Mouse (Mus musculus) heart, embryonic 15.5 days (tissue): ENCODE measurements around the gene Loxl3. TPM values are rescaled to one million over a fixed set of nuclear protein-coding genes. Genes with fewer than 3 reads are reported as not detected.

Experiments
- ATAC-seq: fragments of 200-750 bp; cut with Nextera tagmentation; replicated peaks from 2 replicates; pipeline ENCODE4 v1.8.0; 2017; ENCODE audit warnings: low read depth, moderate TSS enrichment; ENCODE audit not compliant: insufficient number of reproducible peaks, insufficient read depth, low FRiP score
- H3K27ac ChIP-seq: fragments of 300-500 bp; sonication (generic); 2 replicates; pipeline ENCODE4 v1.5.1; 2015; ENCODE audit warnings: mild to moderate bottlenecking, inconsistent platforms
- H3K27me3 ChIP-seq: fragments of 300-500 bp; sonication (generic); 2 replicates; pipeline ENCODE4 v1.6.1; 2015; ENCODE audit warnings: inconsistent platforms
- H3K36me3 ChIP-seq: fragments of 300-500 bp; sonication (generic); 2 replicates; pipeline ENCODE4 v1.6.1; 2015; ENCODE audit warnings: mild to moderate bottlenecking, inconsistent platforms
- H3K4me1 ChIP-seq: fragments of 300-500 bp; sonication (generic); replicated peaks from 2 replicates; pipeline ENCODE4 v1.6.1; 2015; ENCODE audit warnings: inconsistent platforms
- H3K4me2 ChIP-seq: fragments of 300-500 bp; sonication (generic); 2 replicates; pipeline ENCODE4 v1.6.1; 2015; ENCODE audit warnings: inconsistent platforms, mild to moderate bottlenecking, moderate library complexity
- H3K4me3 ChIP-seq: fragments of 300-500 bp; sonication (generic); 2 replicates; pipeline ENCODE4 v1.5.1; 2015; ENCODE audit warnings: mild to moderate bottlenecking, inconsistent platforms
- H3K9ac ChIP-seq: fragments of 300-500 bp; sonication (generic); 2 replicates; pipeline ENCODE4 v1.6.1; 2015; ENCODE audit warnings: mild to moderate bottlenecking, inconsistent platforms
- H3K9me3 ChIP-seq: fragments of 300-500 bp; sonication (generic); replicated peaks from 2 replicates; pipeline ENCODE4 v1.6.1; 2016; ENCODE audit warnings: inconsistent platforms
- whole genome bisulfite sequencing: fragments of 180-500 bp; shearing (Covaris S2); methylation state at CpG from one replicate; pipeline ENCODE4 v1.1.7; 2015; ENCODE audit warnings: mixed read lengths; 5-methylcytosine and 5-hydroxymethylcytosine counted together
- polyA plus RNA-seq: library from polyadenylated mRNA; unstranded; fragments of >200 nt; fragmentation: Nextera tagmentation; extraction: Ambion mirVana; gene quantifications from 2 replicates; pipeline ENCODE4 v1.2.1, GENCODE M21; 2015

Gene Loxl3
- 7.5 and 11.9 TPM in 2 replicates for polyA plus RNA-seq

GRCm38 (mm10) chr6:83033249-83034185 lies at the start of gene Loxl3, which contains the start of gene Dok1:
TSS of gene Loxl3 (plus strand) at chr6:83034173.
TSS of gene Dok1 (minus strand) at chr6:83033471.
- peak within 1 kb of the TSS; percentile 77 for H3K4me3 ChIP-seq
- H3K9me3 ChIP-seq: no peaks in the 10 kb centered on the region
- peaks cover 41% of the 10 kb centered on the region for H3K4me1 ChIP-seq
- peak within 1 kb of the TSS; percentile 85 for H3K4me2 ChIP-seq
- no peaks in the 10 kb centered on the region for H3K36me3 ChIP-seq
- peak within 1 kb of the TSS; percentile 68 for H3K9ac ChIP-seq
- ATAC-seq: peak; percentile 85
- H3K27me3 ChIP-seq: peaks cover 24% of the 10 kb centered on the region
- whole genome bisulfite sequencing: 0% methylated on average over 51 of the region's 51 CpGs
- H3K27ac ChIP-seq: peak within 1 kb of the TSS; percentile 83

DNA sequence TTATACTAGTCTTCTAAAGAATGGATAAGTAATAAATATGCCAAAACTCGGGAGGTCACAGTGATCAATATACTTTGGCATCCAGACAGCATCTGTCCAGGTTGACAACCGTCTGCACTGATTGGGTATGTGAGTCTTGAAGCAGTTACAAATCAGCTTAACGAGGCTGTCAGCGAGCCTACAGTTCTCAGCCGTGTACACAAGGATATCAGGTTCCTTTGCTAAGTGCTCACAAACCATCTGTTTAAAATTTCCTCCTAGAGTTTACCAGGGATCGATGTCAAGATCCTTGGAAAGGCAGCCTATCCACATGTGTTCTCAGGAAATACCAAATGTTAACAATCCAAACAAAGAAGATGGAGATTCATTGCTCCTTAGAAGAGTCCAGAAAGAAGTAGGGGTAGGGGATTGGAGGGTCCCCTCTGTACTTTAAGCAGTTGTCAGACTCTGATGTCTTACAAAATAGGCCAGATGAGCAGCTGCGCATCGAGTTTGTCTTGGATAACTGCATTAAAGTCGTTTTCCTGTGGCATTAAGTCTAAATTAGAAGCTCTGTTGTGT lies 46.5 kb upstream of the Loxl3 start:
- no peak for ATAC-seq
- Histone ChIP-seq H3K27ac (no peak overlapping the region), H3K36me3 (no peaks in the 10 kb centered on the region), H3K9ac (no peak overlapping the region), H3K9me3 (no peaks in the 10 kb centered on the region), H3K27me3 (0 out of 2 replicates have a peak, but pooled peaks cover 3% of the 10 kb centered on the region), H3K4me2 (no peak overlapping the region), H3K4me1 (no peaks in the 10 kb centered on the region), H3K4me3 (no peak overlapping the region)
- WGBS: 33% methylated on average over 9 of the region's 9 CpGs

DNA sequence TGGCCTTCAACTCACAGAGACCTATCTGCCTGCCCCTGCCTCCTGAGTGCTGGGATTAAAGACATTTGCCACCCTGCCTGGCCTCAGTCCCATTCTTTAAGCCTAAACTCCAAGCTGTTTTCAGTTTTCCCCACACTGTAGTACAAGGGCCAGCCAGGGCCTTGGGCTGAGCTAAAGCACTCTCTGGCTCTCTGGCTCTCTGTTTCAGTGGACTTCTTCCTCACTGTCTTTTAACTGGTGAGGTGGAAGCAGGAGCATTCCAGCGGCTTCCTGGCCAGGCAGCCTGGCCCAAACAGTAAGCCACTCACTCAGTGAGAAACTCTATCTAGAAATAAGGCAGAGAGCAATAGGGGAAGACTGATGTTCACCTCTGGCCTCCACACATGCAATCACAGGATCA lies 40.3 kb upstream of the Loxl3 start:
- Histone ChIP-seq H3K9ac (no peak overlapping the region), H3K9me3 (no peaks in the 10 kb centered on the region), H3K4me3 (no peak overlapping the region), H3K27me3 (peaks cover 5% of the 10 kb centered on the region; the same call in 1 of the 2 replicates), H3K4me2 (no peak overlapping the region), H3K27ac (no peak overlapping the region), H3K4me1 (peaks cover 10% of the 10 kb centered on the region), H3K36me3 (no peaks in the 10 kb centered on the region)
- 31% methylated on average over 1 of the region's 1 CpGs for WGBS
- ATAC-seq: no peak

GRCm38 (mm10) chr6:82994372-82994771 lies 39.6 kb upstream of the Loxl3 start:
- no peak for ATAC-seq
- Histone ChIP-seq H3K9me3 (no peaks in the 10 kb centered on the region), H3K27ac (no peak overlapping the region), H3K4me1 (peaks cover 10% of the 10 kb centered on the region), H3K4me2 (no peak overlapping the region), H3K36me3 (no peaks in the 10 kb centered on the region), H3K9ac (no peak overlapping the region), H3K4me3 (no peak overlapping the region), H3K27me3 (peaks cover 5% of the 10 kb centered on the region; the same call in 1 of the 2 replicates)
- 65% methylated on average over 7 of the region's 7 CpGs for WGBS

DNA sequence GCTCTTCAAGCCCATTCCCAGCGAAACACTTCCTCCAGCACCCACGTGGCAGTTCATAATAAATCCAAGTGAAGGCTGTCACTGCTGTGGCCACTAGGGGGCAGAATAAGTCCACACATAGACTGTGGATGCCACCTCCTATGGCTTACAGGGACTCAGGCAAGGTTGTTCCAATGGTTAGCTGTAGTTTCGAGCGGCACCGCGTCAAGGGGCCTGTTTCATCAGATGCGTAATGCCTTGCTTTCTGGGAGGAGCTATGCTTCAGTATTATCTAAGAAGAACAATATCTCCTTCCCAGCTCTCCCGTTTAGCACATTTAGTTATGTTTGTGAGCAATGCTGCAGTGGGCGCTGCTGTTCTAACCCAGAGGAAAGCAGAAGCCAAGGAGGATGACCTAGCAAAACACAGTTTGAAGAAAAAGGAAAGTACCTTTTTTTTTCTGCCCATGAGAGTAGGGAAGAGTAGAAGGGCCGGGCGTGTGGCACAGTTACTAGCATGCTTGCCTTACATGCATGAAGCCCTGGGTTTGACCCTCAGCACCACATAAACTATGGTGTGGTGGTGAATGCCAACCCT lies 37.1 kb upstream of the Loxl3 start:
- peak overlapping the region; percentile 34 for H3K4me3 ChIP-seq
- peak overlapping the region; percentile 21; the same call in 1 of the 2 replicates for H3K9ac ChIP-seq
- 7% methylated on average over 11 of the region's 11 CpGs for WGBS

DNA sequence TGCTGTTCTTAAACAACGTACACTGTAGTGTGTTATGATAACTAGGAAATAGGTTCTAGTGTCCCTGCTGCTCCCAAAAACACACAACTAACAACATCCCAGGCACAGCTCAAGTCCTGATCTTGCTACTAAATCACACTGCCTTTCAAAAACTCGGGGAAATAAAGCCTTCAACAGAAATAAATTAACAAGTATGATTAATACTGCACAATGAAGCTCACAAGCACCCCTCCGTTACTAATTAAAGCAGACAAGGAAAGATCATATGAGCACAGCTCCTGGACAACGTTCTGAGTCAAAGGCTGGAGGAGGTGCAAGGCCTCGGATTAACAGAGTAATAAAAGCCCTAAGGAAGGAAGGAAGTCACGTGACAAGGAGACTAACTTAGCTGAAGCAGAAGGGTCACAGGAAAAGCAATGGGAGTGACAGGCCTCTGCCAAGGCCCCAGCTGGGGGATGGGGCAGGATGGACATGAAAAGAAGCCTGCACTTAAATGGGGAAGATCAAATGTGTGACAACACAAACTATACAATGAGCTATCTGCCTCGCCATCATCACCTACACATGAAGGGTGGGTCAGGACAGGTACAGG lies 36.4 kb upstream of the Loxl3 start:
- 41% methylated on average over 7 of the region's 7 CpGs for WGBS
- Histone ChIP-seq H3K27me3 (peaks cover 5% of the 10 kb centered on the region; the same call in 1 of the 2 replicates), H3K4me2 (peak overlapping the region; percentile 59; the same call in 1 of the 2 replicates), H3K4me3 (no peak overlapping the region), H3K36me3 (no peaks in the 10 kb centered on the region), H3K27ac (peak overlapping the region; percentile 72), H3K9ac (no peak overlapping the region), H3K4me1 (peaks cover 10% of the 10 kb centered on the region), H3K9me3 (no peaks in the 10 kb centered on the region)
- no peak; the same call in 1 of the 2 replicates for ATAC-seq

More for the DNA sequence above, 37.1 kb upstream of the Loxl3 start:
- Histone ChIP-seq H3K27me3 (peaks cover 5% of the 10 kb centered on the region; the same call in 1 of the 2 replicates), H3K4me1 (peaks cover 10% of the 10 kb centered on the region), H3K36me3 (no peaks in the 10 kb centered on the region), H3K27ac (peak overlapping the region; percentile 72), H3K9me3 (no peaks in the 10 kb centered on the region), H3K4me2 (peak overlapping the region; percentile 59)
- ATAC-seq: peak; percentile 91

- Histone ChIP-seq H3K9me3 (no peaks in the 10 kb centered on the region), H3K4me1 (peaks cover 10% of the 10 kb centered on the region), H3K9ac (no peak overlapping the region), H3K36me3 (no peaks in the 10 kb centered on the region), H3K4me3 (no peak overlapping the region), H3K4me2 (no peak overlapping the region), H3K27me3 (peaks cover 5% of the 10 kb centered on the region; the same call in 1 of the 2 replicates), H3K27ac (no peak overlapping the region)
- ATAC-seq: no peak
- WGBS: 70% methylated on average over 4 of the region's 4 CpGs
Measured at GRCm38 (mm10) chr6:82998326-82998725, 35.6 kb upstream of the Loxl3 start.

GRCm38 (mm10) chr6:82999986-83000385 lies 34.0 kb upstream of the Loxl3 start:
- ATAC-seq: no peak
- Histone ChIP-seq H3K4me1 (peaks cover 19% of the 10 kb centered on the region), H3K4me2 (no peak overlapping the region), H3K36me3 (no peaks in the 10 kb centered on the region), H3K4me3 (no peak overlapping the region), H3K27ac (no peak overlapping the region), H3K9me3 (no peaks in the 10 kb centered on the region), H3K9ac (no peak overlapping the region), H3K27me3 (peaks cover 3% of the 10 kb centered on the region; the same call in 1 of the 2 replicates)
- WGBS: 52% methylated on average over 8 of the region's 8 CpGs

DNA sequence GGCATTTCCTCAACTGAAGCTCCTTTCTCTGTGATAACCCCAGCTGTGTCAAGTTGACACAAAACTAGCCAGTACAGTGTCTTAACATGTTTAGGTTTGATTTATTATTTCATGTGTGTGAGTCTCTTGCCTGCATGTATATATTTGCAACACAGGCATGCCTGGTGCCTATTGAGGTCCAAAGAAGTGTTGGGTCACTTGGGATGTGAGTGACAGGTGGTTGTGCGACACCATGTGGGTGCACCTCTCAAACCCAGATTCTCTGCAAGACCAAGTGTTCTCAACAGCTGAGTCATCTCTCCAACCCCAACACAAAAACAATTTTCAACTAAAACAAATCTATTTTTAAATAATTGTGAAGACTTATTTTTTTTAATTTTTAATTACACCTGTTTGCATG lies 30.9 kb upstream of the Loxl3 start:
- Histone ChIP-seq H3K36me3 (no peaks in the 10 kb centered on the region), H3K9ac (no peak overlapping the region), H3K4me3 (no peak overlapping the region), H3K9me3 (no peaks in the 10 kb centered on the region), H3K4me1 (peaks cover 12% of the 10 kb centered on the region), H3K27ac (no peak overlapping the region), H3K4me2 (no peak overlapping the region), H3K27me3 (no peaks in the 10 kb centered on the region)
- WGBS: 85% methylated on average over 1 of the region's 1 CpGs
- ATAC-seq: no peak

DNA sequence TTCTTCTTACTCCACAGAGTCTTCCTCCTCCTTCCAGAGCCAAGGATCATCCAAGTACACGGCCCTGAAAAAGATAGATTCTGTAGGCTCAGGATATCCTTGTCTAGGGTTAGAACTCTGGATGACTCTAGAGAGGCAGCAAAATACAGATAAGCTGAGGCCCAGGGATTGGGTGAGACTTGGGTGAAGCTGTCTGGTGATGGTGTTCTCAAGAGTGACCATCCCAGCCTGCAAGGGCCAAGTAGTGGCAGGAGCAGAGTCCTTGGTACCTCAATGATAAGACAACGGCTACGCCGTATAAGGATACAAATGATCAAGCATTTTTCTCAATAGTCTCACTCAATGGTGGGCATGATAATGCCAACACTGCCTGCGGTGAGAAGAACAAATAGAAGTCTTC lies 30.1 kb upstream of the Loxl3 start:
- no peak overlapping the region for H3K4me2 ChIP-seq
- ATAC-seq: no peak
- 84% methylated on average over 5 of the region's 5 CpGs for WGBS
- peaks cover 12% of the 10 kb centered on the region for H3K4me1 ChIP-seq
- no peaks in the 10 kb centered on the region for H3K36me3 ChIP-seq
- H3K27ac ChIP-seq: no peak overlapping the region
- H3K9ac ChIP-seq: no peak overlapping the region
- H3K9me3 ChIP-seq: no peaks in the 10 kb centered on the region
- H3K27me3 ChIP-seq: no peaks in the 10 kb centered on the region
- H3K4me3 ChIP-seq: no peak overlapping the region

DNA sequence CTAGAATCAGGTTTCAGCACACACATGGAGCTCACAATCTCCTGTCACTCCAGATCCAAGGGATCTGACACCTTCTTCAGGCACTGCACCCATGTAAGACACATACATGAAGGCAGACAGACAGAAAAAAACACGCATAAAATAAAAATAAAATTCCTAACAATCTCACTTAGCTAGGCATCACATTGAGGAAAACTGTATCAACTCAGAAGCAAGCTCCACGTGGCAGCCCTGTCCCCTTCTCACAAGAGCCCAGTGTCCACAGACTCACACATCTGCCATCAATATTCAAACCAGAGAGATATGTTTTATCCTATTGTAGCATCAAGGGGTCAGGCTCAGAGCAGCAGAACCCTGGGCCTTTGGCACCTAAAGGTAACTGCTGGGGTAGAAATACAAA lies 29.7 kb upstream of the Loxl3 start:
- 77% methylated on average over 2 of the region's 2 CpGs for WGBS
- Histone ChIP-seq H3K27me3 (no peaks in the 10 kb centered on the region), H3K4me2 (peak overlapping the region; percentile 22), H3K4me1 (peaks cover 12% of the 10 kb centered on the region), H3K36me3 (no peaks in the 10 kb centered on the region), H3K9me3 (no peaks in the 10 kb centered on the region), H3K9ac (no peak overlapping the region), H3K4me3 (no peak overlapping the region), H3K27ac (peak overlapping the region; percentile 44; the same call in 1 of the 2 replicates)
- ATAC-seq: no peak
